Mouse (Mus musculus): ENCODE measurements around the gene Mrpl49. TPM values are rescaled to one million over a fixed set of nuclear protein-coding genes. Genes with fewer than 3 reads are reported as not detected.

The Mrpl49 gene
- 58.5 and 64.4 TPM in 2 replicates for polyA plus RNA-seq (2016; fragmentation: Nextera tagmentation; extraction: Ambion mirVana)

DNA sequence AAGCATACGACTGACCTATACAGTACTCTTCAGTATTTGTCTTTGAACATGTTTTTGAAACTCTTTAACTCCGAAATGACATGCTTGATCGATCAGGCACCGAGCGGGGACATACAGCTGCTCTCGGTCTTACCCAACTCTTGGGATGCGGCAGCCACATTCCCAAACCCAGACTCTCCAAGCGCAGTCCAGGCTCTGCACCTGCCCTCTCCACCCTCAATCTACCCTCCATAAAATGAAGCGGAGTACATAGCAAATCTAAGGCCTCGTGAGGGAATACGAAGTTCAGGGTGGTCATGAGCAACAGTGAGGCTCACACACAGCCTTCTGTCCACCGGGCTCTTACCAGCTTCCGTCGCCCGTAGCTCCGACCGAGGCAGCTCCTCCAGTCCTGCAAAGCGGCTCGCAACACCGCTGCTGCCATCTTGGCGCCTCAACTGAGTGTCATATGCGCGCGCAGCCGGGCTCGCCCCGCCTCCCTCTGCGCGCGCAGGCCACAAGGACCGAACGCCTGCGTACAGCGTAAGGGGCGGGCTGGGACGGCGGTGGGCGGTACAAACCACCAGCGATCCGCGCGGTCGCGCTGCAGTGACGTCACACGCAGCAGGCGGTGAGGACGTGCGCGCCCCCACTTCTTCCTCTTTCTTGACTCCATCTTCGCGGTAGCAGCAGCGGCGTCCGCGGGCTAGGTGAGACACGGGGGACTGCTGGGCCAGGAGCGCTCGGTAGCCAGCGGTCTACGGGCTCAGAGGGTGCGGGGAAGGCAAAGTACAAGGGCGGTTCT lies at the start of gene Mrpl49, which contains the start of gene Fau:
TSS of gene Mrpl49 (minus strand) at position 473 of the 784 bp plus-strand sequence.
TSS of gene Fau (plus strand) at position 532 of the 784 bp plus-strand sequence.
- under 1% methylated on average over 63 of the region's 63 CpGs for WGBS

DNA sequence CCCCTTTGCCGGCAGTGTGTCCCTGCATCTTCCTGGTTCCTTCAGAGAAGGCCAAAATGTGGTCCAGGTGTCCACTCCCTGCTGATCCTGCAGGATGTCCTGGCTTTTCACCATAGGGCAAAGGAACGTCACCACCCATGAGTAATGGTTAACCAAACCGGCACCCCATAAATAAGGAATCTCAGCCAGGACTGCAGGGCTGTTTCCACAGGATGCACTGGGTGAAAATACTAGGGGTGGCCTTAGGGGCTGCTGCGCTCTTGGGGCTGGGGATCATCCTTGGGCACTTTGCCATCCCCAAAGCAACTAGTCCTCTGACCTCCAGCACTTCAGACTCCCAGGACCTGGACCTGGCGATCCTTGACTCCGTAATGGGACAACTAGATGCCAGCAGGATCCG lies 48.0 kb upstream of the Mrpl49 start, which contains the start of gene Naaladl1:
TSS of gene Naaladl1 (plus strand) at position 197 of the 400 bp plus-strand sequence.
- Histone ChIP-seq H3K4me3 (no peak within 1 kb of the TSS), H3K9me3 (replicated peaks) (no peaks in the 10 kb centered on the region), H3K4me2 (no peak within 1 kb of the TSS), H3K36me3 (no peaks in the 10 kb centered on the region), H3K4me1 (replicated peaks) (no peaks in the 10 kb centered on the region), H3K9ac (no peak within 1 kb of the TSS; the same call in 1 of the 2 replicates), H3K27me3 (replicated peaks) (no peaks in the 10 kb centered on the region), H3K27ac (ENCODE audit: poor library complexity, severe bottlenecking) (no peak within 1 kb of the TSS)
- WGBS = 82% methylated on average over 7 of the region's 7 CpGs
- ATAC-seq (ENCODE audit: insufficient number of reproducible peaks, low FRiP score) = no peak

More for the DNA sequence above, at the start of gene Mrpl49, which contains the start of gene Fau:
- H3K9ac ChIP-seq = peak within 1 kb of the TSS; percentile 98
- H3K4me2 ChIP-seq = peak within 1 kb of the TSS; percentile 88
- peak within 1 kb of the TSS; percentile 81 for H3K27ac ChIP-seq (ENCODE audit: poor library complexity, severe bottlenecking)
- no peaks in the 10 kb centered on the region for H3K27me3 ChIP-seq (replicated peaks)
- H3K9me3 ChIP-seq (replicated peaks) = no peaks in the 10 kb centered on the region
- H3K36me3 ChIP-seq = peaks cover 54% of the 10 kb centered on the region
- H3K4me1 ChIP-seq (replicated peaks) = peaks cover 41% of the 10 kb centered on the region
- peak within 1 kb of the TSS; percentile 98 for H3K4me3 ChIP-seq
- peak; percentile 91 for ATAC-seq (ENCODE audit: insufficient number of reproducible peaks, low FRiP score)

DNA sequence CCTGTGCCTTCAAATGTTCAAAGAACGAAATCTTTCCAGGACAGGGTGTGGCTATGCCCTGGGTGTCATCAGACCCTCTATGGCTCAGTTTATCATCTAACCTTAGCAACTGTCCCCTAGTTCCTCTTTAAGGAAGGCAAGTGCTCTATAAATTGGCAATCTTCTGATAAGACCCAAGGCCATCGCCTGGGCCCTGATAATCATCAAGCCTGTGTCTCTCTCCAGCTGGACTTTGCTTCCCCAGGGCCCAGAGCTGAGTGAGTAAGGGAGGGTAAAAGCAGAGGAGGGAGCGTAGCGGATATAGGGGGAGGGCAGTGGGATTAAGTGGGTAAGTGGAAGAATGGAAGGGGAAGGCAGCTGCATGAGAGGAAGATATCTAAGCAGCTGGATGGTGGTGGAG lies 46.9 kb upstream of the Mrpl49 start:
- no peak overlapping the region for H3K4me2 ChIP-seq
- no peak for ATAC-seq (ENCODE audit: insufficient number of reproducible peaks, low FRiP score)
- H3K4me1 ChIP-seq (replicated peaks) = no peaks in the 10 kb centered on the region
- no peaks in the 10 kb centered on the region for H3K9me3 ChIP-seq (replicated peaks)
- H3K27ac ChIP-seq (ENCODE audit: poor library complexity, severe bottlenecking) = no peak overlapping the region
- 50% methylated on average over 4 of the region's 4 CpGs for WGBS
- H3K4me3 ChIP-seq = no peak overlapping the region
- no peaks in the 10 kb centered on the region for H3K27me3 ChIP-seq (replicated peaks)
- no peak overlapping the region for H3K9ac ChIP-seq
- peaks cover 4% of the 10 kb centered on the region; the same call in 1 of the 2 replicates for H3K36me3 ChIP-seq

DNA sequence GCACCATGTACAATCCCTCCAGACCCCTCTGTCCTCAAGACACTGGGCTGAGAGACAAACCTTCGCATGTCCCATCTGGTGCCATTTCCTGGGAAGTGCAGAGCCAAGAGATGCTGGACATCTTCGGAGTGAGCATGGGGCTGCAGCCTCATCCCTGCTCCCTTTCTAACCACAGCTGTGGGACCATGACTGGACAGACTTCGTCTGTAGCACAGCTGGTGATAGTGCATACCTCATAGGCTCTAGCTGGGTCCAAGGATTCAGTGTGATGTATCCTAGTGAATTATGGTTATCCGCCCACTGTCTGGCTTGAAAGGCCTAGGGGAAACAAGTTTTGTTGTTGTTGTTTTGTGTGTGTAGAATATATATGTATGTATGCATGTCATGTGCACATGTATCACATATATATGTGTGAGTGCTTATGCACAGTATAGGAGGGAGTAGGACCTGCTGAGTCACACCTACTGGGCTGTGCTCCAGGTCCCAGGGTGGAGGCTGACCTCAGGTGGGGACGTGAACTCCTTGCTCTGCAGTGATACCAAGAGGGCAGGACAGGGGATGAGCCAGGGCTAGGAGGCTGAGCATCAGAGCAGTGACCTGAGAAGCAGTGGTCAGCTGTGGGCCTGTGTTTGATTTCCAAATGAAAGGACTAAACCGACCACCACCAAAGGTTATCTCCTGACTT lies 44.7 kb upstream of the Mrpl49 start:
- WGBS = 78% methylated on average over 6 of the region's 6 CpGs
- peaks cover 10% of the 10 kb centered on the region for H3K36me3 ChIP-seq
- H3K27ac ChIP-seq (ENCODE audit: poor library complexity, severe bottlenecking) = no peak overlapping the region
- H3K4me2 ChIP-seq = no peak overlapping the region
- no peaks in the 10 kb centered on the region for H3K4me1 ChIP-seq (replicated peaks)
- ATAC-seq (ENCODE audit: insufficient number of reproducible peaks, low FRiP score) = no peak; the same call in 1 of the 2 replicates
- H3K4me3 ChIP-seq = no peak overlapping the region
- H3K9me3 ChIP-seq (replicated peaks) = no peaks in the 10 kb centered on the region
- no peaks in the 10 kb centered on the region for H3K27me3 ChIP-seq (replicated peaks)
- H3K9ac ChIP-seq = no peak overlapping the region

DNA sequence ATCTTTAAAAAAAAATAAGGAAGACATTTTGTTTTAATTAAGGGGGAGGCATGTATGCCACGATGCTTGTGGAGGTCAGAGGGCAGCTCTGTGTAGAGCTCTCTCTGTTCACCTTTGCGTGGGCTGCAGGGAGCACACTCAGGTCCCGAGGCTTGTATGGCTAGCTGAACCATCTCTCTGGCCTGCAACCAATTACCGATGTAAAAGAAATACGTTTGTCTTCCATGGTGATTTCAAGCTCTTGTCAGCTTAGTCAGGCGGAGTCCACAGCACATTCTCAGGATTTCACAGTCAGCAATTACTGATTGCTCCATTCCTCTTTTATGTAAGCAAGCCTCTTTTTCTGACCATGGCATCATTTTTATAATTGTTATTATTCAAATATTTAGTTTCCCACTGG lies 43.6 kb upstream of the Mrpl49 start:
- H3K4me2 ChIP-seq = no peak overlapping the region
- no peak overlapping the region for H3K9ac ChIP-seq
- H3K4me1 ChIP-seq (replicated peaks) = no peaks in the 10 kb centered on the region
- H3K36me3 ChIP-seq = peaks cover 10% of the 10 kb centered on the region
- no peaks in the 10 kb centered on the region for H3K9me3 ChIP-seq (replicated peaks)
- no peak overlapping the region for H3K4me3 ChIP-seq
- 77% methylated on average over 6 of the region's 6 CpGs for WGBS
- H3K27me3 ChIP-seq (replicated peaks) = no peaks in the 10 kb centered on the region
- ATAC-seq (ENCODE audit: insufficient number of reproducible peaks, low FRiP score) = no peak
- H3K27ac ChIP-seq (ENCODE audit: poor library complexity, severe bottlenecking) = no peak overlapping the region

DNA sequence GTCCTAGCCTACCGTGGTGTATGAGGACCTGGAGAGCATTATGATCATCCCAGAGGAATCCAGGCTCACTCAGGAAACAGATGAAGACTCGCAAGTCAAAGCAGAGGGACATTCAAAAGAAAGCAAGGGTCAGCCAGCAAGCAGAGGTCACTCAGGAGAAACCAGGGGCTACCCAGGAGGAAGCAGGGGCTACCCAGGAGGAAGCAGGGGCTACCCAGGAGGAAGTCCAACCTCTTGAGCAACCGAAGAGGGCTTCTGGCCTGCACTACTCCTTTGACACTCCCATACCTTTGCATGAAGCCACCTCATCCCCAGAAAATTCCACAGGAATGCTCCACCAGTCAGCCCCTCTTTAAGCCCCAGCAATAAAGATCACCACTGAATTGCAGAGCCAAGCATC lies 40.3 kb upstream of the Mrpl49 start:
- WGBS = 81% methylated on average over 3 of the region's 3 CpGs

DNA sequence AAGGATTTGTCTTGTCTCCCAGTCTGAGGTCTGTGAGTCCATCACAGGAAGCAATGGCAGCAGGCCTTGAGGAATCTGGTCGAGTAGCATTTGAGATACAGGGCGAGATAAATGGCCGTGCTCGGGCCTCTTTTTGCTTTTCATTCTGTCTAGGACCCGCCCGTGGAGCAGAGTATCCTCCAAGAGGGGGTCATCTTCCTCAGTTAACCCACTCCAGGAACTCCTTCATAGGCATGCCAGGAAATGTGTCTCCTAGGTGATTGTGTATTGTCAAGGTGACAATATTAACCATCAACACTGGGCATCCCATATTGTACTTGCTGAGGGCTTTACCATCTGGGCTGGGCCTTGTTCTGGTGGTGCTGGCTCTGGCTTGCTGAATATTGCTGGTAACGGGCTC lies 36.5 kb upstream of the Mrpl49 start, which contains the start of gene AC131692.1:
TSS of gene AC131692.1 (plus strand) at position 301 of the 400 bp plus-strand sequence.
- H3K27ac ChIP-seq (ENCODE audit: poor library complexity, severe bottlenecking) = no peak within 1 kb of the TSS
- H3K36me3 ChIP-seq = peaks cover 66% of the 10 kb centered on the region
- H3K27me3 ChIP-seq (replicated peaks) = no peaks in the 10 kb centered on the region
- H3K4me2 ChIP-seq = no peak within 1 kb of the TSS
- no peak within 1 kb of the TSS for H3K4me3 ChIP-seq
- no peak for ATAC-seq (ENCODE audit: insufficient number of reproducible peaks, low FRiP score)
- WGBS = 90% methylated on average over 7 of the region's 7 CpGs
- no peaks in the 10 kb centered on the region for H3K4me1 ChIP-seq (replicated peaks)
- H3K9ac ChIP-seq = no peak within 1 kb of the TSS; the same call in 1 of the 2 replicates
- no peaks in the 10 kb centered on the region for H3K9me3 ChIP-seq (replicated peaks)

More for the DNA sequence above, 40.3 kb upstream of the Mrpl49 start:
- Histone ChIP-seq H3K27me3 (replicated peaks) (no peaks in the 10 kb centered on the region), H3K36me3 (peaks cover 34% of the 10 kb centered on the region), H3K27ac (ENCODE audit: poor library complexity, severe bottlenecking) (no peak overlapping the region), H3K4me3 (no peak overlapping the region), H3K4me1 (replicated peaks) (no peaks in the 10 kb centered on the region), H3K4me2 (no peak overlapping the region), H3K9me3 (replicated peaks) (no peaks in the 10 kb centered on the region), H3K9ac (no peak overlapping the region)
- ATAC-seq (ENCODE audit: insufficient number of reproducible peaks, low FRiP score) = no peak

DNA sequence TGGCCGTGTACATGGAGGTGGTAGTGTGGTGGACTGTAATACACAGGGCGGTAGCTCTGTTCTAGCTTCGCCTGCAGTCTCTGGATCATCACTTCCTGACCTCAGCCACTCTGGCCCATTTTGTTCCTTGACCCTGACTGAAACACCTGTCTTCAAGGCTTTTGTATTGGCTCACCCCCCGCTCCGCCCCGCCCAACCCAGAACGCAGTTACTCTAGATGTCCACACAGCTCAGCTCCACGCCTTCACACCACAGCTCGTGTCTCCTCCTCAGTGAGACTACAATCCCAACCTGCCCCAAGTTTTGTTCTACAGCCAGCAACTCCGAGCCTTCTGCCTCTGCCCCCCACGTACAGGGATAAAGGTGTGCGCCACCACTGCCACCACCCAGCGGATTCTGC lies 31.3 kb upstream of the Mrpl49 start:
- H3K27ac ChIP-seq (ENCODE audit: poor library complexity, severe bottlenecking) = no peak overlapping the region
- no peak overlapping the region for H3K4me2 ChIP-seq
- 94% methylated on average over 13 of the region's 13 CpGs for WGBS
- H3K4me3 ChIP-seq = no peak overlapping the region
- H3K27me3 ChIP-seq (replicated peaks) = no peaks in the 10 kb centered on the region
- ATAC-seq (ENCODE audit: insufficient number of reproducible peaks, low FRiP score) = no peak
- no peak overlapping the region for H3K9ac ChIP-seq
- peaks cover 61% of the 10 kb centered on the region for H3K36me3 ChIP-seq
- no peaks in the 10 kb centered on the region for H3K9me3 ChIP-seq (replicated peaks)
- peaks cover 10% of the 10 kb centered on the region for H3K4me1 ChIP-seq (replicated peaks)

DNA sequence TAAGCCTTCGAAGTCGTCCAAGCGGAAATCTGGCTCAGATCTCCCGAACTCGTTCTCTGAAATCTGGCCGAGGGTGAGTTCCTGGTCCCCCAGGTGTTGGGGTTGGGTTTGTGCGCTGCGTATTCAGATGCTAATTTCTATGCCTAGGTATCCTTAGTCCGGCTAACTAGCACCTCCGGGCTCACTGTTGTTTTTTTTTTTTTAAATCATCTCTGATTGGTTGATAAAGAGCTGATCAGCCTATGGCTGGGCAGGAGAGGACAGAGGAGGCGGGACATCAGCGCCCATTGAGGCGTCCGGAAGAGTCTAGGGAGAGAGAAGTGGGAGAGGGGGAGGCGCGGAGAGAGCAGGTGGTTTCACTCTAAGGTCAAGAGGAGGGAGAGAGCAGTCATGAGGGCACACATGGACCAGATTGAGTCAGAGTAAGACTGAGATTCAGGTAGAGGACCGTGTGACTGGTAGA lies 27.9 kb upstream of the Mrpl49 start:
- Histone ChIP-seq H3K4me1 (replicated peaks) (peaks cover 17% of the 10 kb centered on the region), H3K9me3 (replicated peaks) (no peaks in the 10 kb centered on the region), H3K27me3 (replicated peaks) (no peaks in the 10 kb centered on the region), H3K27ac (ENCODE audit: poor library complexity, severe bottlenecking) (peak overlapping the region; percentile 53; the same call in 1 of the 2 replicates), H3K36me3 (peaks cover 55% of the 10 kb centered on the region), H3K4me2 (peak overlapping the region; percentile 86), H3K9ac (peak overlapping the region; percentile 81), H3K4me3 (peak overlapping the region; percentile 83)
- peak; percentile 80 for ATAC-seq (ENCODE audit: insufficient number of reproducible peaks, low FRiP score)
- under 1% methylated on average over 17 of the region's 17 CpGs for WGBS

DNA sequence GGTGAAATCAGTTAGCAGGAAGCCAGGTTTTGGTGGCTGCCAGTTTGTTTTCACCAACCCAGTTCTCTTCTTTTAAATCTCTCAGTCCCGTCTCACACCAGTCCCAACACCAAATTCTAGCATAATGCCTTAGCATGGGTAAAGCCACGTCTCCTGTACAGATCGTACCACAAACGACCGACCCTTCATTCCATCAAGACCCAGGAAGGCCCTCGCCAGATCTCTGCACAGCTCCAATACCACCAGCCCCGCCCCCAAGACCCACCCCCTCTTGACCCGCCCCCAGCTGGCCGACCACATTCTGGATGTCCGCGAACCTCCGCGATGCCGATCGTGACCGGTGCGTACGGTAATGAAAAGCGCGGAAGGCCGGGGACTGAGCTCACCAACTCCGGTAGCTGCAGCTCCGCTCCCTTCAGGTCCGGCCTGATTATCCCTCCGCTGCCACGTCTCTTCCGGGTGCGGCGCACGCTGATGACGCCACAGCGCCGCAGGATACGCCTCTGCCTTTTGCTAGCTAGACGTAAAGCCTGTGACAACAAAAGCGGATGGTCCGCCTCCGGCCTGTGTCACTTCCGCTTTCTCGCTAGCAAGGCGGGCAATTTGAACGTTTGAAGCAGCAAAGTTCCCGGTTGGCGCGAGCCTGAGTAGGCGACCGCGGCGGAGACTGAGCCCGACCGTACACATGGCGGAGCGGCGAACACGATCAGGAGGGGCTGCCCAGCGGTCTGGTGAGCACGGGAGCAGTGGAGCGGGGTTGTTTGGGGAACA lies 27.1 kb upstream of the Mrpl49 start, which contains the start of the genes Zfpl1 and Cdca5:
TSS of gene Zfpl1 (minus strand) at position 479 of the 771 bp plus-strand sequence.
TSS of gene Cdca5 (plus strand) at position 506 of the 771 bp plus-strand sequence.
- Histone ChIP-seq H3K27me3 (replicated peaks) (no peaks in the 10 kb centered on the region), H3K27ac (ENCODE audit: poor library complexity, severe bottlenecking) (peak within 1 kb of the TSS; percentile 53; the same call in 1 of the 2 replicates), H3K4me2 (peak within 1 kb of the TSS; percentile 91), H3K9ac (peak within 1 kb of the TSS; percentile 81), H3K4me3 (peak within 1 kb of the TSS; percentile 83), H3K4me1 (replicated peaks) (peaks cover 17% of the 10 kb centered on the region), H3K36me3 (peaks cover 55% of the 10 kb centered on the region), H3K9me3 (replicated peaks) (no peaks in the 10 kb centered on the region)
- WGBS = under 1% methylated on average over 58 of the region's 58 CpGs
- peak; percentile 93 for ATAC-seq (ENCODE audit: insufficient number of reproducible peaks, low FRiP score)

Measured in heart, embryonic 12.5 days (tissue).